Mouse (Mus musculus) neural tube, embryonic 14.5 days (tissue): ENCODE results near the gene Spats2. TPM values are rescaled to one million over a fixed set of nuclear protein-coding genes. Genes with fewer than 3 reads are reported as not detected.

Source experiments
- ATAC-seq: fragments of 200-750 bp; cut with Nextera tagmentation; 2 replicates; pipeline ENCODE4 v1.8.0; 2017; ENCODE audit warnings: low read depth, mild to moderate bottlenecking, moderate TSS enrichment, moderate library complexity
- H3K27ac ChIP-seq: fragments of 300-500 bp; sonication (generic); 2 replicates; pipeline ENCODE4 v1.5.1; 2014; ENCODE audit warnings: low read depth, mild to moderate bottlenecking, control low read depth, low read length, moderate library complexity, mixed read lengths
- H3K27me3 ChIP-seq: fragments of 300-500 bp; sonication (generic); 2 replicates; pipeline ENCODE4 v1.6.1; 2014; ENCODE audit warnings: low read length; ENCODE audit not compliant: control insufficient read depth, insufficient read depth
- H3K36me3 ChIP-seq: fragments of 300-500 bp; sonication (generic); 2 replicates; pipeline ENCODE4 v1.6.1; 2014; ENCODE audit warnings: low read length, mixed read lengths; ENCODE audit not compliant: control insufficient read depth, insufficient read depth
- H3K4me1 ChIP-seq: fragments of 300-500 bp; sonication (generic); 2 replicates; pipeline ENCODE4 v1.6.1; 2014; ENCODE audit warnings: low read length; ENCODE audit not compliant: control insufficient read depth, insufficient read depth
- H3K4me2 ChIP-seq: fragments of 300-500 bp; sonication (generic); 2 replicates; pipeline ENCODE4 v1.6.1; 2014; ENCODE audit warnings: mild to moderate bottlenecking, low read depth, low read length, control low read depth
- H3K4me3 ChIP-seq: fragments of 300-500 bp; sonication (generic); 2 replicates; pipeline ENCODE4 v1.5.1; 2014; ENCODE audit warnings: low read depth, low read length, control low read depth, mixed read lengths
- H3K9ac ChIP-seq: fragments of 300-500 bp; sonication (generic); replicated peaks from 2 replicates; pipeline ENCODE4 v1.6.1; 2014; ENCODE audit warnings: low read depth, mild to moderate bottlenecking, control low read depth, low read length, mixed read lengths
- H3K9me3 ChIP-seq: fragments of 300-500 bp; sonication (generic); 2 replicates; pipeline ENCODE4 v1.6.1; 2016; ENCODE audit warnings: low read length; ENCODE audit not compliant: control insufficient read depth
- WGBS: fragments of 180-500 bp; shearing (Covaris S2); extraction: QIAGEN DNeasy Blood & Tissue Kit; methylation state at CpG from one replicate; pipeline ENCODE4 v1.1.7; 2014; 5-methylcytosine and 5-hydroxymethylcytosine counted together
- polyA plus RNA-seq: library from polyadenylated mRNA; unstranded; fragments of >200 nt; fragmentation: Nextera tagmentation; extraction: Ambion mirVana; gene quantifications from 2 replicates; pipeline ENCODE4 v1.2.1, GENCODE M21; 2014

Spats2 gene
- polyA plus RNA-seq, 1 experiment from 2014 or later, result 32.6 TPM

DNA sequence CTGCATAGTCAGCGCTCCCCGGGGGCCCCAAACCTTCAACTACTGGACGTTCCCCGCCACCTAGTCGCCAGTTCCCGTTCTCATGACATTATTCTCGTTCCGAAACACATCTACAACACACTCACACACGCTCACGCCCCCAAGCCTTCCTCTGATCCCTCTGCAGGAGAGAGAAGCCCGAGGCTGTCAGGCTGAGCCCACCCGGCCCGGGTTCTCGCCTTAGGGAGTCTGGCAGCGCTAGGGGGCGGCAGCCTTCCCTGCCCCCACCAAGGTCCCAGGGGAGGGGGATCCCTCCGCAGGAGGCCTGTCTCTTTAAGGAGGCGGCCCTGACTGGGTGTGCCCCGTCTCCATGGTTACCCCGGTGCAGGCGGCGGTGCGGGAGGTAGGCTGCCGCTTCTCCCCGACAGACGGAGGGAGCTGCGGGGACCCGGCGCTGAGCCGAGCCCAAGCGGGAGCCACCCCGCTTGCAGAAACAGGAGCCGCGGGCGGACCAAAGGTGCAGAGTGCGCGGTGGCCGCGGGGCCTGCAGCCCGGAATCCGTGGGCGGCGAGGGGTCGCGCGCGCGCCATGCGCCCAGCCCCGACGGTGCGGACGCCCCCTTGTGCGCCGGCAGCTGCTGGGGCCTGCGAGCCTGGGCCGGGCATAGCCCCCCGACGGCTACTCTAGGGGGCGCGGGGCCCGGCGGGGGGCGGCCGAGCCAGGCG lies 98.6 kb downstream of the Spats2 start, which contains the start of gene Kcnh3:
Gene Kcnh3 (plus strand): TSS at position 654 of the 704 bp plus-strand sequence.
- under 1% methylated on average over 54 of the region's 66 CpGs for WGBS
- no peak for ATAC-seq

GRCm38 (mm10) chr15:99225081-99225810 lies 99.5 kb downstream of the Spats2 start:
- Histone ChIP-seq H3K4me1 (peaks cover 16% of the 10 kb centered on the region), H3K4me2 (peak overlapping the region; percentile 46), H3K4me3 (peak overlapping the region; percentile 31; the same call in 1 of the 2 replicates), H3K27me3 (peaks cover 55% of the 10 kb centered on the region), H3K36me3 (no peaks in the 10 kb centered on the region), H3K27ac (no peak overlapping the region), H3K9ac (no peak overlapping the region; the same call in 1 of the 2 replicates), H3K9me3 (no peaks in the 10 kb centered on the region)
- 1% methylated on average over 22 of the region's 22 CpGs for WGBS
- ATAC-seq, result peak; percentile 24; the same call in 1 of the 2 replicates

More for the DNA sequence above, 98.6 kb downstream of the Spats2 start, which contains the start of gene Kcnh3:
- H3K36me3 ChIP-seq, result no peaks in the 10 kb centered on the region
- H3K27me3 ChIP-seq, result peaks cover 55% of the 10 kb centered on the region
- H3K4me2 ChIP-seq, result peak within 1 kb of the TSS; percentile 46
- H3K27ac ChIP-seq, result no peak within 1 kb of the TSS
- peak within 1 kb of the TSS; percentile 34; the same call in 1 of the 2 replicates for H3K9ac ChIP-seq
- H3K4me1 ChIP-seq, result peaks cover 16% of the 10 kb centered on the region
- peak within 1 kb of the TSS; percentile 31 for H3K4me3 ChIP-seq
- no peaks in the 10 kb centered on the region for H3K9me3 ChIP-seq

GRCm38 (mm10) chr15:99226090-99226489 lies 100.4 kb downstream of the Spats2 start:
- 13% methylated on average over 14 of the region's 14 CpGs for WGBS
- H3K27ac ChIP-seq, result no peak overlapping the region
- no peaks in the 10 kb centered on the region for H3K36me3 ChIP-seq
- no peak overlapping the region for H3K9ac ChIP-seq
- H3K4me2 ChIP-seq, result no peak overlapping the region
- H3K4me3 ChIP-seq, result no peak overlapping the region
- peaks cover 53% of the 10 kb centered on the region for H3K27me3 ChIP-seq
- peaks cover 16% of the 10 kb centered on the region for H3K4me1 ChIP-seq
- no peaks in the 10 kb centered on the region for H3K9me3 ChIP-seq
- ATAC-seq, result no peak

DNA sequence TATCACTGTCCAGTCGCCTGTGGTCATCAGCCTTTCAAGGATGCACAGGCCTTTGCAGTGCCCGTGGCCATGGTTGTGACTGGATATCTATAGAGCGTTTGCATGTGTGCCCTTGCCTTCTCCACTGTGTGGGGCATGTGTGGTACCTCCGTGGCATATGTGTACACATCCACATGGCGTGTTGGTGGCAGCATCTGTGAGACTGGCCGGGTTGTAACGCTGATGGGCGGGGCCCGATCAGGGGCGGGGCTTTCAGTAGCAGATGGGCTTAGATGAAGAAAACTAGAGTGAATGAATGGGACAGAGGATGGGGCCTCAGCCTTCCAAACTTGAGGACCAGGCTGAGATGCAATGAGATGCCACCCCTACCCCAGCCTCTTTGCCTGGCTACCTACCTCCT lies 106.3 kb downstream of the Spats2 start:
- Histone ChIP-seq H3K27me3 (peaks cover 15% of the 10 kb centered on the region), H3K4me3 (no peak overlapping the region), H3K4me1 (no peaks in the 10 kb centered on the region), H3K4me2 (no peak overlapping the region), H3K9me3 (no peaks in the 10 kb centered on the region), H3K36me3 (no peaks in the 10 kb centered on the region), H3K27ac (no peak overlapping the region), H3K9ac (no peak overlapping the region)
- 76% methylated on average over 10 of the region's 10 CpGs for WGBS
- ATAC-seq, result no peak

DNA sequence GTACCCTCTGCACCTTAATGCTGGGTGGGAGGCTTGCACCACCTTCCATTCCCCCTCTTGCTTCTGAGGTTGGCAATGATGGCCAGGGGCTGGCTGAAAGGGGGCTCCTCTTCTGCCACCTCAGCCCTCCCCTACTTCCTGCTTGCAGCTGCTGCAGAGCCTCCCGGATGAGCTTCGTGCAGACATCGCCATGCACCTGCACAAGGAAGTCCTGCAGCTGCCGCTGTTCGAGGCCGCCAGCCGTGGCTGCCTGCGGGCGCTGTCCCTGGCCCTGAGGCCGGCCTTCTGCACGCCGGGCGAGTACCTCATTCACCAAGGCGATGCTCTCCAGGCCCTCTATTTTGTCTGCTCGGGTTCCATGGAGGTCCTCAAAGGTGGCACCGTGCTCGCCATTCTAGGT lies 108.0 kb downstream of the Spats2 start:
- H3K4me1 ChIP-seq, result no peaks in the 10 kb centered on the region
- H3K36me3 ChIP-seq, result no peaks in the 10 kb centered on the region
- no peak overlapping the region for H3K4me3 ChIP-seq
- H3K27me3 ChIP-seq, result no peaks in the 10 kb centered on the region; the same call in 1 of the 2 replicates
- H3K9me3 ChIP-seq, result no peaks in the 10 kb centered on the region
- no peak for ATAC-seq
- WGBS, result 58% methylated on average over 17 of the region's 17 CpGs
- no peak overlapping the region for H3K27ac ChIP-seq
- no peak overlapping the region for H3K4me2 ChIP-seq
- H3K9ac ChIP-seq, result no peak overlapping the region

DNA sequence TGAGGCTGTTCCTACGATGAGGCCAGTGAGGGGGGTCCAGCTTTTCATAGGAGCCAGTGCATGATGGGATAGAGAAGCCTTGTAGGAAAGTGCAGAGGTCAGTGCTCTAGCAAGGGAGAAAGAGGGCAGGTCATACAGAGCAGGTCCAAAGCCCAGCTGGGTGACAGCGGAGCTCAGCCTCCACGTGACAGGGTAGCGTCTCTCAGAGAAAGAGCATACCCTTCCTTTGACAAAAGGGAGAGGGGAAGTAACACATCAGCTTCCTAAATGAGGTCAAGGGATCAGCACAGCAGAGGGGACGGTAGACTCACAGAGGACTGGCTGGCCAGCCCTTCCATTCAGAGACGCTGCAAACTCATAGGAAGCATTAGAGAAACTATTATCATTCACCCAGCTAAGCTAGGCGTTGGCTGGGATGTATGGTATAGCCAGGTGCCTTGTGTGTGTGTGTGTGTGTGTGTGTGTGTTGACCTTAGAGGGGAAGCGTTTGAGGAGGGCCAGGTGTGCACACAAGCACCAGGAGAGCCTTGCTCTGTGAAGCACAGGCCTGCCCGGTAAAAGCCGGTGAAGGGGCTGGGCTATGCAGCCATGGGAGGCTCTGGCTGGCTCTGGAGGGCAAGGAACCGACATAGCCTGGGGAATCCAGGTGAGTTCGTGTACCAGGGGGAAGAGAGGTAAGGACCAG lies 108.8 kb downstream of the Spats2 start:
- Histone ChIP-seq H3K9ac (no peak overlapping the region), H3K27ac (no peak overlapping the region), H3K4me2 (no peak overlapping the region), H3K4me3 (no peak overlapping the region), H3K27me3 (no peaks in the 10 kb centered on the region; the same call in 1 of the 2 replicates), H3K9me3 (no peaks in the 10 kb centered on the region), H3K36me3 (no peaks in the 10 kb centered on the region), H3K4me1 (no peaks in the 10 kb centered on the region)
- no peak for ATAC-seq
- WGBS, result 63% methylated on average over 12 of the region's 12 CpGs

- Histone ChIP-seq H3K27me3 (no peaks in the 10 kb centered on the region; the same call in 1 of the 2 replicates), H3K9ac (no peak overlapping the region), H3K4me2 (no peak overlapping the region), H3K4me3 (no peak overlapping the region), H3K36me3 (peaks cover 12% of the 10 kb centered on the region), H3K27ac (no peak overlapping the region), H3K4me1 (no peaks in the 10 kb centered on the region), H3K9me3 (no peaks in the 10 kb centered on the region)
- ATAC-seq, result no peak
- 66% methylated on average over 11 of the region's 11 CpGs for WGBS
Measured at GRCm38 (mm10) chr15:99238006-99238405, 112.3 kb downstream of the Spats2 start.

- no peak for ATAC-seq
- no peak overlapping the region for H3K4me2 ChIP-seq
- no peak overlapping the region for H3K9ac ChIP-seq
- H3K4me1 ChIP-seq, result no peaks in the 10 kb centered on the region
- no peak overlapping the region for H3K27ac ChIP-seq
- peaks cover 29% of the 10 kb centered on the region for H3K36me3 ChIP-seq
- no peaks in the 10 kb centered on the region for H3K9me3 ChIP-seq
- H3K4me3 ChIP-seq, result no peak overlapping the region
- H3K27me3 ChIP-seq, result no peaks in the 10 kb centered on the region
- 74% methylated on average over 4 of the region's 4 CpGs for WGBS
Measured at GRCm38 (mm10) chr15:99240129-99240528, 114.4 kb downstream of the Spats2 start.
